Mouse (Mus musculus) megakaryocyte, embryonic 14.5 days (primary cell): ENCODE results near the gene H1f0.

Experiments used
- FLI1 ChIP-seq: IDR thresholded peaks from 2 replicates; pipeline ENCODE4 v1.6.1; 2012; ENCODE audit warnings: low read length, inconsistent platforms, mixed read lengths
- GATA1 ChIP-seq: IDR thresholded peaks from 3 replicates; pipeline ENCODE4 v1.6.1; 2012; ENCODE audit warnings: mixed read lengths, low read length, inconsistent platforms, borderline replicate concordance

DNA sequence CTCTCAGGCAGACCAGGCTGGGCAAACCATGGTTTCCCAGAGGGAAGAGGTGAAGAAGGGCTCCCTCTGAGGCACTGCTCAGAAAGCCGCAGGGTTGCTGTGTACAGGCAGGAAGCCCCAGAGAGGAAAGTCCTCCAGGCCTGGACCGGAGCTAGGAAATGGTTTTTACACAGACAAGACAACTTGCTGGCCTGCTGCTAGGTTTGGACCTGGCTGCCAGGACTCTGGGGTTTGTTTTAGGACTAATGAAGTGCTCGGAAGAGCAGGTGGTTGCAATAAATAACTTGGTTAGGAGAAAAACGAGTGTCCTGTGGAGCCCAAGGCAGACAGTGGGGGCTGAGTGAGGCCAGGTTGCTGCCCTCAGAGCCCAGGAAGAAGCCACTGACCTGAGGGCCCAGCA lies 19.9 kb downstream of the H1f0 start:
- no peak for TF ChIP-seq GATA1
- TF ChIP-seq FLI1 = no peak
